Mouse (Mus musculus) A20 (cell line): ENCODE results near the gene Pxn.

Experiments
- DNase-seq: peaks from one replicate; pipeline ENCODE4 v3.0.0-alpha.2; 2011; ENCODE audit warnings: low read depth, low spot score

Gene Pxn

DNA sequence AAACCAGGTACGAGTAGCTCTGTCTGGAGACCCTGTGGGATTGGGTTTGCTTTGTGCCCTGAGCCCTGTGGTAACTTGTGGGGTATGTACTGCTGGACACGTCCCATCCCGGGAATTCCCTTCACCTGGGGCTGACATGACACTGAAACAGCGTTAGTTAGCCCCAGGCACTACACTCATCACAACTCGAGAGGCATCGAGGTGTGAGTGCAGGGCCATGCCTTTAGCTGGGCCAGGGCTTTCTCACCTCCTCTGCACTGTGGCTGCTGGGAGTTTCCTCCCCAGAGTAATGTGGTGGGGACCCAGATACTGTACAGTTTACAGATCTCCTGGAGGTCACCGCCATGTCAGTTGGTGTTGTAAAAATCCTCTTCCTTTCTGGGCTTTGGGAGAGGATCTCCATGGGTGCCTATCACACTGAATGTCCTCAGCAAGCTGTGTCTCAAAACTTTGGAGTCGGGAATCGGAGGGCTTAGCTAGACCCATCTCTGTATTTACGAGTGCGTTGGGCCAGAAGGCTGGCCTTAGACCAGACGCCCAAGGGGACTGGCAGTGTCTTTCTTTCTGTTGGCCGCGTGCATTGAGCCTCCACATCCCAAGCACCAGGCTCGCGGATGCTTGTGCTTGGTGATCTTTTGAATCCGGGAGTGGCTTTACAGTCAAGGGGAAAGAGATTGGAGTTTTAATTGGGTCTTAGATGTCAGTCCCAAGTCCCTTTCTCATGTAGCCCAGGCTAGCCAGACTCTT, 20.2 kb downstream of the Pxn start:
- no peak for DNase-seq

DNA sequence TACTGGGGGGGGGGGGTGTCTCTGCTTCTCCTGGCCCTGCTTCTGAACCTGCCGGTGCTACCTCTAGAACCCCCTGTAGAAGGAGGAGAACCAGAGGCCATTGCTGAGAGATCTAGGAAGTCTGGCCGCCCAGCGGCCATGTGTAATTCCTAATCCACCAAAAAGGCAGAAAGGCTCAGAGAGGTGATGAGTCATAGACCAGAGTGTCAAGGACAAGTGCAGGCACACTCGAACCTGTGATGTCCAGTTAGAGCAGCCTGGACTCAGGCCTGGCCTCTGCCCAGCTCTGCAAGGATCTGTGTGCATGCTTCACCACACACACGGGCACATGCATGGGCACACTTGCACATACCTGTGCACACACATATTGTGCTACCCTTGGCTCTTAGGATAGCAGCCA, 21.7 kb downstream of the Pxn start:
- no peak for DNase-seq

DNA sequence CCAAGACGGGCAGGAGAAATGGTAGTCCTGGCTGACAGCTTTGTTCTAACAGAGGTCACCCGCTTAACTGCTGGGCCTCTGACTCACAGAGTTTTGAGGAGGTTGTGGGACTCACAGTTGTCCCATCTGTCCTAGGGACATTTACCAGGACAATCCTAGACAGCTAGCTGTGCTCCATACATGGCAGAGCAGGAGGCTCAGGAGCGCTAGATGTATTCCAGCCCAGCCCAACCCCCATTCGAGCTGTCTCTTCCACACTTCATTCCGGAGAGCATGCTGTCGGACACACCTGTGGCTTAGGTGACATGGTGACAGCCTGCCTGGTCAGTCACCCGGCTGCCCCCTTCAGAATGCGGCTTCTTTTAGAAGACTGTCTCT, 22.9 kb downstream of the Pxn start:
- no peak for DNase-seq

DNA sequence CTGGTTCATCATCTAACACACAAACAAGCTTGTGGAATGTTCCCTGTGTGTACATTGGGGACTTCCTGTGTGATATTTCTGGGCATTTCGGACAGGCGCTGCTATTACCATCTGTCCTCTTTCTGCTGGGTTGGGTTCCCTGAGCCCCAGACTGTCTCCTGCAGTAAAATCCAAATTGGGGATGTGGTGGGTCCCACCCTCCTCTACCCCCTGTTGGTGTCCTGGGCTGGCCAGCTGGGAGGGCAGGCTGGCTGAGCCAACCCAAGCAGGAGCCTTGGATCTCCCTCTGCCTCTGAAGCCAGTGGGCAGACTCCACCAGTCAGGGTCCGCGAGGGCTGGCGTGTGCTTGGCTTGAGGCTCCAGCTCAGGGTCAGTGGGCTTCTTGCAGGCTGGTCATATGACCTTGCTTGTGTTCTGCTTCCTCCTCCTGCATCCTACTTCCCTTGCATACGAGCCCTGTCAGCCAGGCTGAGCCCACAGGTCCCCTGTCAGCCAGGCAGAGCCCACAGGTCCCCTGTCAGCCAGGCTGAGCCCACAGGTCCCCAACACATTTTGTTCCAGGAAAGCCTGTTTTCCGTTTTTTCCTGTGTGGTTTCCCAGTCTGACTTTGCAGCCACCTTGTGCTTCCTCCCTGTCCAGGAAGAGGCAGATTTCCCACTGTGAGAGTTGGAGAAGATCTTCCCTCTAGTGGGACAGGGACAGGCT, 23.4 kb downstream of the Pxn start:
- DNase-seq, result no peak

DNA sequence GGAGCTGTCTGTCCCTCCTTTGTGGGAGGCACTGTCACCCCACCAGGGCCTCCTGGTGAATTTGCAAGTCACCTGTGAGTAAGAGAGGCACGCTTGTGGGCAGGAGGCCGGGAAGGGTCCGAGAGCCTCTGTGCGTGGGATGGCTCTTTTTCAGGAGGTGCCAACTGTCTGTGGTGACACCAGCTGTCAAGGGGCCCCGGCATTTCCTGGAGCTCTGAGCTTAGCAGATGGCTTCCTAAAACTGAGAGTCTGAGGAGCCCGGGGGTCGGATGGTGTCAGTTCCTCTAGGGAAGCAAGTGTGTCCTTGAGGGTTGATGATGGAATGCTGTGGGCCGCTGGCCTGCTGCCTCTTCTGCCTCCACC, 24.0 kb downstream of the Pxn start:
- DNase-seq, result no peak

DNA sequence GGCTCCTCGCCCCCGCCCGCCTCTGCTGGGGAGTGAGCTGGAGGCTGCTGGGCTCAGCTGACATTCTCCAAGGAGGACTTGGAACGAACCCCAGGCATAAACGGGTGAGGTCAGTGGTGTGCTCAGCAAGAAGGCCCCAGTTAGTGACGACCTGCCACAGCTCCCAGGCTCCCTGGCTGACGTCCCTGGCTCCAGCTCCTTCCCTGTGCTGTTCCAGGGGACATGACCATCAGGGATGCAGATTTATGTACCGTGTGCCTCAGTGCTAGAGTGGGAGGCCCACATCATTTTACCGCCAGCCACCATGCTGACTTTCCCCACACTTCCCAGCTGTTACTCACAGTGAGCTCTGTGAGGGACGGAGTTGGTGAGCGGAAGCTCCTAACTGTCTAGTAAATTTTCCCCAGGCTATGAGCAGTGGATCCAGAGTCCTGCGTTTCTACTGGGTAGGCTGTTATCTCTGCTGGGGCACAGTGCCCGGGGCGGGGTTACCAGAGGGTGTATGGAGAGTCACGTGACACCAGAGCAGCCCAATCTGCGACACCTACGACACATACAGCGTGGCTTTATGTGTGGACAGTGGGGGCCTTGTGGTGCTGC, 25.3 kb downstream of the Pxn start:
- no peak for DNase-seq

DNA sequence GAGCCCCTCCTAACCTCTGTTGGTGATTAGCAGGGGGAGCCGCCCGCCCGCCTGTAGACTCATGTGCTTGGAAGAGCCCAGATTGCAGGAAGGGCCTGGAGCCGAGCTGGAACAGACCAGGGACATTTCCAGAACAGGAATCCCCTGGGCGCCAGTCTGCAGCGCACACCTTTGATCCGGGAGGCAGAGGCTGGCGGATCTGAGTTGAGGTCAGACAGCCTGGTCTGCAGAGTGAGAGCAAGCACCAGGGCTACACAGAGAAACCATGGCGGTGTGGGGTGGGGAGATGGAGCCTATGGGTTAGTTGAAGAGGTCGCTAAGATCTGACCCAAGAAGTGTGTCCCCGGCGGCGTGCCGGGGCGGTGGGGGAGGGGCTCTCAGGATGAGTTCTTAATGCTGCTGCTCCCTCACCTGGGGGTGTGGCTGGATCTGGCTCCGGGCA, 27.8 kb downstream of the Pxn start:
- DNase-seq, result no peak

DNA sequence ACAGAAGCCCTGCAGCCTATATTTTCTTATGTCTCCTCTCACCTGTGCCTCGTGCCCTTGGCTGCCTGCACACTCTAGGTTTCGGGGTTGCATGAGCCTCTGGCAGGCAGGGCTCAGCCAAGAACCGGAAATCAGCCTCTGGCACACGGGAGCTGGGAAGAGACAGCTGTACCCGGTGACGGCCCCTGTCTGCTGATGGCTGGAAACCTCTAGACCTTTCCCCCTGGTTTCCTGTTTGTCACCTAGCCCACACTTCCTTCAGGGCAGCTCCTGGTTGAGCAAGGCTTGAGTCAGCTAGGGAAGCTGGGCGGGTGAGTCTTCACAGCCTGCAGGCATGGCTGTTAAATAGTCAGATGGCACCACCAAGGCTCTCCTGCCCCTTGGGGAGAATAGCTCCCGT, 28.4 kb downstream of the Pxn start:
- no peak for DNase-seq

DNA sequence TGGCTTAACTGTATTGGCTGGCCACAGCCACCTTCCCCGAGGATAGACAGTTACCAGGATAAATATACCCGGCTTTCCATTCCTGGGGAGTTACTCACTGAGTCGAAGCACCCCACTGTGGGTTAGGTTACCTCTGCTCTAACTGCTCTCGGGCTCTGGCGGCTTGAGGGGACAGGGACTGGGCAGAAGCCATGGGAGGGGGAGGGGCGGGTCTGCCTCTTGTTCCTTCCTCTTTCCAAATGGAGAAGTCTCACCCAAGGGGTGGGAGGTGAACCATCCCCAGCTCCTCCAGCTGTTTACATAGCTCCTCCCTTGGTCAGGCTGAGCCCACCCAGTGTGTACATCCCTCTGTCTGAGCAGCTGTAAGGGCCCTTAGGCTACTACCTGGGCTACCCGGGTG, 29.2 kb downstream of the Pxn start:
- no peak for DNase-seq

DNA sequence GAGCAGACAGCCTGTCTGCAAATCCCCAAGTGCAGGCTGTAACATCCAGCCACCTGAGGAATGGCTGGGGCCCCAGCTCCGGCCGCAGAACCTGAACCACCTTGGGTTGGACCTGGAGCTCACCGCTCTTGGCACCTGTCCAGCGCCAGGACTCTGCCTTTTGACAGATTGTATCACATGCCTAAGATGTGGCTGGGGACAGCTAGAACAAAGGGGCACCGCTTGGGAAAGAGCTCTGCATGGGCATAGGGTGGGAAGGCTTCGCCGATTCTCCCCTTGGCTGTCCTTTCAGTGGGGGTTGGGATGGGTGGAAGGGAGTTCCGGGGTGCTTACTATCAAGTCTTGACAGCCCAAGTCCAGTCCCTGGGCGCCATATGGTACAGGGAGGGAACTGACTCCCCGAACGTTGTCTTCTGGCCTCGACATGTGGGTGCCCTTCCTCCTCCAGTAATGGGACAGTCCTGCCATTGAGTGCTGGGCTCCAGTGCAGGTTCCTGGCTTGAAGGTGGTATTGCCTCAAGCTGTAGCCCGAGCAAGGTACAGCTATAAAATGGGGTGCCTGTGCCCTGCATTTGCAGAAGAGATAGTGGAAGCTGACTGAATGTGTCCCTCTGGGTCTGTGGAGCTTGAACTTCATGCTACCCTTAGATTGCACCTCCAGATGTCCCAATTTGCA, 31.7 kb downstream of the Pxn start:
- DNase-seq, result no peak

DNA sequence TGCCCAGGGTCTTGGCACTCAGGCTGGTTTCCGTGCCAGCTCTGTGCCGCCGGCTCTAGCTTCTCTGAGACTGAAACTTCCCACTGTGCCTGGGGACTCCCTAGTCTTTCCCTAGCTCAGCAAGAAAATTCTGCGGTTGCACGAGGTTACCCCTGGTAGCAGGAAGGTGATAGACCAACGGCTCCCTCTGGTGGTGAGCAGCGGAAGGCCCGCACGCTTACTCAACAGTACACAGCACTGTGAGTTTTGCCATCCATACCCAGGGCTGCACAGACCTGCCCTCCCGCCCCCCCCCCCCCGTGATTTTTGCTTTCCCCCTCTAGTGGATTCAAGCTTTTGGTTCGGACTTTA, 32.2 kb downstream of the Pxn start:
- peak; percentile 87 for DNase-seq

DNA sequence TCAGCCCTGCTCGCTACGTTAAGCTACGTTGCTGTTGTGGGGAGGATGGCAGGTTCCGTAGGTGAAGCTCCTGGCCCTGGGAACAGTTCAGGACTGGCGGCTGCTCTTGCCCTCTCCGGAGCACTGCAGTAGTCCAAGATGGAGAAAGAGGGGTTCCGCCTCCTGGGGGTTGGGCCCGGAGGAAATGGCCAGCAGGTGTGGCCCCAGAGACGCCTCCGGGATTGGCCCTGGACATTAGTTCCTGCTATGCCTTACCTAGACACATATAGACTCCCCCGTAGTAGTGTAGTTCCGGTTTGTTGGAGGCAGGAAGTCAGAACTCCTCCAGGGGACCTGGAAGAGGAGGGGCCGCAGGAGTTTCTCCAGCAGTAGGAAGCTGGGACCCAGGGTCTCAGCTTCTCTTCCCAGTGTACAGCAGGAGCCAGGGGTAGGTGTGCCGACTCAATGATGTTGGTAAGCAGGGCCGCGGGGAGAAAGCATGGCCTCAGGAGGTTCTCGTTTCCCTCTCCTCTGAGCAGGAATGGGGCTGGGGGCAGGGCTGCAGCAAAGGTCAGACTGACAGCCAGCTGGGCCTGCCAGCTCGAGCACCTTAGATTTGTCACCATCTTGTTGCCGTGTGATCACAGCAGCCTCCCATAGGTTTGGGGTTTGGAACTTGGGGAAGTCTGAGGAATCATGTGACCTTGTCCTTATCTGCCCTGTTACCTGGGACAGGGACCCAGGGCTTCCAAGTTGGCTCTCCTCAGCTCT, 36.3 kb downstream of the Pxn start:
- no peak for DNase-seq

DNA sequence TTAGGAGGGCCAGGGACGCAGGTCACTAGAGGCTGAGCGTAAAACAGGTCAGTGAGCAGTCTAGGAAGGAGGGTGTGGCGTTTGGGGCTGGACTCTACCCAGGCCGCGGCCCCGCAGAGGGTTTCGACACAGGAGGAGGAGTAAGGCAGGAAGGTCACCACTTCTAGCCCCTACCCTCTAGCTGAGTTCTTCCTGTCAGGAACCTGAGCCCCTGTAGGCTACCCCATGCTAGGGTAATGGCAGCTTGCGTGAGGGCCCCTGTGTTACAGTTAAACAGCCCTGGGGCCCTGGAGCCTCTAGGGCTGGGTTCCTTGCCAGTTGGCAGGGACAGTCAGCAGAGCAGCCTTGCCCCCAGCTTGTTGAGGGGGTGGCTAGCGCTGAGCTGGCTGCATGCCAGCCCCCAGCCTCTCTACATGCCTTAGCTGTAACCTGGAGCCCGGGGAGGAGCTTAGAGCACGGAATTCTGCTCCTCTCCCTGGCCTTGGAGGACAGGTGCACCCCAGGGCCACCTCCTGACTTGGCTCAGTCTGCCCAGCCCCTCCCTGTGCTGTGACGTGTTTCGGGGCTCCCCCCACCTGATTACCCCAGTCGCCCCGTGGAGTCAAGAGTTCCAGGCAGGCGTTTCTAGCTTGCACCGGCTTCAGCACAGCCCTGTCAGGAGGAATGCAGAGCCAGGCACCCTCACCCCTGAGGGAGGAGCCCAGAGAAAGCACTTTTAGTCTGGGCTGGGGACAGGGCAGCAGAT, 37.2 kb downstream of the Pxn start:
- DNase-seq, result no peak

DNA sequence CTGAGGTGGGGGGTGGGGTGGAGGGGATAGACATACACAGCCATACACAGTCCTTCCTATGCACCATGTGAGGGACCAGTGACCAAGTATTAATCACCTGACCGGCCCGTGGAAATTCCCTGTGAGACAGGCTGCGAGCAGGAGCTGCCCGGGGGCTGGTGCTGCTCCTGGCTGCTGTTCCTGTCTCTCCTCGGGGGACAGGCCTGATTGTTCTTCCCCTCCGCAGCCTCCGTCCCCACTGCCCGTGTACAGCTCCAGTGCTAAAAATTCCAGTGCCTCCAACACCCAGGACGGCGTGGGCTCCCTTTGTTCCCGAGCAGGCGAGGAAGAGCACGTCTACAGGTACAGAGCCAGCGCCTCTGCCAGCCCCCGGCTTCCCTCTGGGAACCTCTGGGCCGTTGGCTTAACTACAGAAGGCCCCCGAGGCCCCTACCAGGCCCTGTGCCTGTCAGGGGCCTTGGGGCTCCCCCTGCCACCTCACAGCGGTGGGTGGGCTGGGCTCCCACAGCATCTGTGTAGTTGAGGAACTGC, 38.2 kb downstream of the Pxn start:
- DNase-seq, result no peak

DNA sequence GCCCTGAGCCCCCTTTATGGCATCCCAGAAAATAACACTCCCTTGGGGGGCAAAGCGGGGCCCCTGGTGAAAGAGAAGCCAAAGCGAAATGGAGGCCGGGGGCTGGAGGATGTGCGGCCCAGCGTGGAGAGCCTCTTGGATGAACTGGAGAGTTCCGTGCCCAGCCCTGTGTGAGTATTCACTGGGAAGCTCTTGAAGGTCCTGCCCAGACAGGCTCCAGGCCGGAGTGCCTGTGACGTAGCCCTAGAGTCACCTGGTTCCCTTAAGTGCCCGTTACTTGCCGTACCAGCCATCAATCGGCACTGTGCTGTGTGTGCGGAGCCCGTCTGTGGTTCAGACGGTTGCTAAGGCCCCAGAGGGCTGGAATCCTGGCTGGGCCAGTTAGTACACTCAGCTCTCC, 39.2 kb downstream of the Pxn start:
- no peak for DNase-seq

DNA sequence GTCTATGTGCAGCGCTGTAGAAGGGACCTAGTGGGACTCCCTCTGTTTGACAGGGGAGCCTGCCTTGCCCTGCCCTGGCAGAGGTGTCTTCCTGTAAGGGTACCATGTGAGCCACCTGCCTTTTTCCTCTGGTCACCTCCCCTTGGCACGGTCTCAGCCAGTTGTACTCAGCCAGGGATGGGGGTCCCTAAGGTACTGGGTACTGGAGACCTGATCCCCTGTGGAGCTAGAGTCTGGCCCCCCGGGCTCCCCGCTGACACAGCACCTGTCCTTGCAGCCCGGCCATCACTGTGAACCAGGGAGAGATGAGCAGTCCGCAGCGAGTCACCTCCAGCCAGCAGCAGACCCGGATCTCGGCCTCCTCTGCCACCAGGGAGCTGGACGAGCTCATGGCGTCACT, 40.1 kb downstream of the Pxn start:
- no peak for DNase-seq

DNA sequence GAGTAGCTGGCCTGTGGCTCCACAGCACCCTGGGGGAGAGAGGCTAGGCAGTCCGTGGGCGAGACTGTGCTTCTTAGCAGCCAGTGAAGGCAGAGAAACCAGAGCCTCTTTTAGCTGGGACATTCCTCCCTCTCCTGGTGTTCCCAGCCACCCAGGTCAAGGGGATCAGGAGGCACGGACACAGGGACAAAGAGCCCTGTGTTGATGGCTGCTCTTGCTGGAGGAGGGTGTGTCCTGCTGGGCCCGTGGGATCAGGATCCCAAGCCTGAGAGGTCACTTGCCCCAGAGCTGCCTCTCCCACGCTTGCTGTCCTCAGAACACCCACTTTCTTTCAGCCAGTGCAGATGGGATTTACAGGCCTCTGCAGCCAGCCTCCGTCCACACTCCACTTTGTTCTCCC, 40.5 kb downstream of the Pxn start:
- DNase-seq, result no peak

DNA sequence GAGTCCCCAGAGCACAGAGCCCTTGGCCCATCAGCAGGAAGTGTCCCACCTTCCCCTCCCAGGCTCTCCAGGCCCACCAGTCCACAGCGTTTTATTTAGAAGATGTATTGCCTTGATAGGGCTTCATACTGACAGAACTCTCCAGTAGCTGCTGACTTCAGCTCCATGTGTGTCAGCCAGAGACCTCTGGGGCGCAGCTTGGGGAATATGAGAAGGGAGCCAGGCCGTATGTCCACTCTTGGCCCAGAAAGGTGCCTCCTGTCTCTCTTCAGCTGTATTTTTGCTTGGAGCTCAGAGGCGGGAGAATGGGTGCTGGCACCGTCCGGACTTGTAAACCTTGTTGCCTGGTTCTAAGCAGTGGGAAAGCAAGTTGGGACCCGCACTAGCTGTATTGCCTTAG, 40.9 kb downstream of the Pxn start:
- no peak for DNase-seq

DNA sequence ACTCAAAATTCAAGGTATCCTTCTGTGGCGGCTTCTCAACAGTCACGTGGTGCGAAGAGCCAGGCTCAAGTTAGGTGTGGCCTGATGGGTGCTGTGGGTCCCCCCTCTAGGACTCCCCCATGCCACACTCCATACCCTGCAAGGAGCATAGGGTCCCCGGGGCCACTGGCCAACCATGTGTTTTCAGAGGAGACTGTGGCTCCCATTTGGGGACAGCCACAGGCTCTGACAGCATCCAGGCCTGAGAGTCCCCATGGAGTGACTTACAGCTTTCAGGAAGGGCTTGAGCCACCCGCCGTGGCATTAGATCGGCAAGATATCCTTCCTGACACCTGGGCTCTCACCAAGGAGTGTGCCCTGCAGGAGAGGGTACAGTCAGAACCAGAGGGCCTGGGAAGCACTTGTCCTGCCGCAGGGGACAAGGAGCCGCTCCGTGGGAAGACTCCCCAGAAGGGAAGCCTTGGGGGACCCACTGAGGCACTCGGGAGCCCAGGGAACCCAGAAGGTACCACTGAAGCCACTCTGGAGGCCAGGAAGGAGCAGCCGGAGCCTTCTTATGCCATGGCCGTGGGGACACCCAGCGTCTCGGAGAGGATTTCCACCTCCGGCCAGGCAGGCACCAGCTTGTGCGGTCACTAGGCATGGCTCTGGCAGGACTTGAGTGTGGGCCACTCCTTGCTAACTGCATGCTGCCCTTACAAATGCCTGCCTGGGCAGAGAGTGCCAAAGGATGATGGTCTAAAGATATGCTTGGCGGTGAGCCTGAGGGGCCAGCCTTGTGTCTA, 42.2 kb downstream of the Pxn start:
- no peak for DNase-seq

DNA sequence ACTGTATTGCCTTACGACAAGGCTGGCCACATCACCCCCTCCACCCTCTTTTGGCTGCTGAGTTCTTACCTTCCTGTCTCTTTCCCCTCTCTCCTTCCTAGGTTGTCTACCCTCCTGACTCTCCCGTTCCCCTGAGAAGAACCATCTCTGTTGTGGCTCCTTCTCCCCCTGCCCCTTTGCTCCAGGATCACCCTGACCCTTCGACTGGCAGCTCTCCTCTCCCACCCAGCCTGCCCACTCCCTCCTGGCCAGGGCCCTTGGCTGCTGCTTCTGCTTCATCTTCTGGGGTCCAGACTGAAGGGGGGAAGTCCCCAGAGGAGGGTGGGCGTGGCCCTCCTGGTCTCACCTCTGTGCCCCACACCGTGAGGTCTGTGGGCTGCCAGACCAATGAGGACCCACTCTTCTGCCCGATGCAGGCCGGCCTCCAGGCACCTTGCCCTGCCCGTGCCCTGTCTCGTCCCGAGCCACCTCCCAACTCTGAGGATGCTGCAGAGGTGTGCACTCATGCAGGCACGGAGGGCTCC, 44.1 kb downstream of the Pxn start:
- no peak for DNase-seq
